Mouse (Mus musculus) adipocyte (in vitro differentiated cells): Measurements from ENCODE around the gene Olfr284.
A peak's percentile ranks its signal among the peaks of the same experiment; 100 is the strongest.

ENCODE experiments used
- DNase-seq: peaks from one replicate; pipeline ENCODE4 v3.0.0-alpha.2; 2016; ENCODE audit warnings: low spot score

Olfr284 gene

DNA sequence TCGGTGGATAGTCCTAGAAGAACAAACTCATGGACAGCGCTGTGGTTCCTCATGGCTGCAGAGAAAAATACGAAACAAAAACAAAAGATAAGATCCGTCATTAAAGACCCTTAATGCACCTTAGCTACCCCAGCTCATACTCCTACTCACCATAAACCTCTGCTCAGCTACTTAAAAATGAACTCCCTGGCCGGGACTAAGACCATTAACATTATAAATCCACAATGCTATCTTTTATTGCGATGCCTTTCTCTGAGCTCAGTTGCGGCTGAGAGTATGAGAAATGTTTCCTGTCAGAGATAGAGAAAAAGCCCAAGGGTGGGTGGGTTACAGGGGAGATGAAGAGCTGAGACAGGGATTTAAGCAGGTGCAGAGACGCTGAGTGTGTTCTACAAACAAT is at the start of gene Olfr284:
Gene Olfr284 (minus strand): TSS at position 101 of the 400 bp plus-strand sequence.
- no peak for DNase-seq

DNA sequence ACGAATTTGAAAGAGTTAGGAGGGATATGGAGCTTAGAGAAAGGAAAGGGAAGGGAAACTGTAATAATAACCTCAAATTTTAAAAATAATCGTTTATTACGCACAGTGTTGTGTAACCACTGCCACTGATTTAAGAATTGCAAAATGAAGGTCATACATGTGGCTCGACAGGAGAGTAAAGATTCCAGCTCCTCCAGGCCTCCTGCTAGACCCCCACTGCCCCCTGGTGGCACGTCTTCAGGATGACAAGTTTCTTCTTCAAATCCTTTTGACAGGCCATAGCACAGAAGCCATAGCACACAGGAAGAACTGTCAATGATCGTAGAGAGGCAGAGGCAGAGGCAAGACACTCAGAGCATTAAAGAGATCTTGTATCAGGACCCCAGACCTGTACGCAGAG is 49.0 kb upstream of the Olfr284 start:
- peak; percentile 73 for DNase-seq

DNA sequence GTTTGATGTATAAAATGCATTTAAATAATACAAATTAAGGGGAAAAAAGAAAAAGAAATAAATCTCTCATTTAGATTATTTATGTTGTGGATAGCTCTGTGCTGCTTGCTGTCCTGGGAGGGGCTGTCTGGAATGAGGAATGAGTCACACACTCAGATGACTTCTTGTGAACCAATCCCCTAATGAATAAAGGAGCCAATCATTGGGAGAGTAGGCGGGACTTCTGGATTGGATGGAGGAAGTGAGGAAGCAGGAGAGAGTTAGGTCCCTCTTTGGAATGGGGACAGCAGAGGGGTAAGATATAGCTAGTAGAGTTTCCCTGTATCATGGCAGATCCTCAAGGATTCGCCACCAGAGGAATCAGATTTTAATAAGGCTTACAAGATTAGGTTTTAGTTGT is 46.8 kb upstream of the Olfr284 start:
- no peak for DNase-seq

DNA sequence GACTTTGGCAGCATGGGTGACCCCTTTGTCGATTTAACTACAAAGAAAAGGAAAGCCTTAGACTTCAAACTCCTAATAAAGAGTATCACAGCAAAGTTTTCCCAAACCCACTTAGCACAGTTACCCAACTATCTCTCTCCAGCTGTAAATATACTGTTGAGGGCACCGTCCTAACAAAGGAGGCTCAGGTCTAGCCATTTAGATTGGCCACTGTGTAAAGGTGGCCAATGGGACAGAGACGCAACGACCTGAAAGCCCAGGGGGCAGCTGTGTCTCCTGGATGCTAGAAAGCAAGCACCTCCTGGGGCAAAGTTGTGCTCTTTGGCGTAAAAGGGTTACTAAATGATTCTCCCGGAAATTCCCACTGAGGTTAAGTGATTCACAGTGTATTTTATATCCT is 40.1 kb upstream of the Olfr284 start, which contains the start of gene Olfr283:
Gene Olfr283 (minus strand): TSS at position 101 of the 400 bp plus-strand sequence.
- no peak for DNase-seq

DNA sequence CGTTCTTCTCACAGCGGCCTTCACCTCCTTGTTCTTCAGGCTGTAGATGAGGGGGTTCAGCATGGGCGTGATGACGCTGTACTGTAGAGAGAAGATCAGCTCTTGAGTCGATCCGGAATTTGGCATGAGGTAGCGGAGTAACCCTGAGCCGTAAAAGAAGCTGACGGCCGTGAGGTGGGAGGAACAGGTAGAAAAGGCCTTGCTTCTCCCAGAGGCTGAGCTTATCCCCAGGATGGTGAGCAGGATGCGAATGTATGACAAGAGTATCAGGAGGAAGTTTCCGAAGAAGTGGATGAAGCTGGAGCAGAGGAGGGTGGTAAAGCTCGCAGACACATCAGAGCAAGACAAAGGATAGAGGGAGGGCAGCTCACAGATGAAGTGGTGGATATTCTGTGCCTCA is 37.4 kb upstream of the Olfr284 start:
- DNase-seq: no peak

DNA sequence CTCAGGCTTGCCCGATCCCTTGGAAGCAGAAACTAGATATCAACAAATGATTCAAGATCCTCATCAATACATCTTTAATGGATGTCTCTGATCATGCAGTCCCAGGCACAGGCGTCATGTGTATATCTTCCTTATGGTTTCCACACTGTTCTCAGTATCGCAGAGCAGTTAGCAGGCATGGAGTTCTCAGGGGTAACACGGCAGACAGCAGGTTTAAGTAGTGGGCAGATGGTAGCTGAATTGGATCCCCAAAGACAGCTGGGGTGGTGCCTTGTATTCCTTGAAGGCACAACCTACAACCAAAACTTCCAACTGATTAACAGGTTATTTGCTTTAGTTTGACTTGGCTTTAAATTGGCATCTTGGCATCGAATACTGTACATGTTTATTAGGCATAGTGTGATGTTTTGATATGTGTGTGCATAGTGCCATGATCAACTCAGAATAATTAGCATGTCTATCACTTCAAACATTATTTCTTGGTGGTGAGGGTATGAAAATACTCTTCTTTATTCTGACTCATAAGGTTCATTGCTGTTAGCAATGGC is 23.5 kb downstream of the Olfr284 start, which contains the start of gene Olfr285:
Gene Olfr285 (minus strand): TSS at position 177 of the 548 bp plus-strand sequence.
- DNase-seq: no peak

DNA sequence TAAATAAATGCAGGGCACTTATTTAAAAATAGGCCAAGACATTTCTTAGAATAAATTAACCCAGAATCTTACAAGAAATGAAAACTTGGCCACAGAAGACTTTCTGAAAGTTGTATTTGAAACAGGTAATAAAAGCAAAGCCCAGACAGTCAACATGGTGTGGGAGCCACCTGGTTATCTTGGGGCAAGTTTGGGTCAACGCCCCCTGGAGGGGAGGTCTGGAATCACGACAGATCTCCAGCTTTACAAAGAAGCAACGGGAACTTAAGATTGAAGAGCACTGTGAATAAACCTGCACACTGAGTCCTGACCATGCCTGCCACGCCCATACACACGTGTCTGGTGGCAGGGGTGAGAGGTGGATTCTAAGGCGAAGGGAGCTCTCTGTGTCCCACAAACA is 25.1 kb downstream of the Olfr284 start:
- no peak for DNase-seq

DNA sequence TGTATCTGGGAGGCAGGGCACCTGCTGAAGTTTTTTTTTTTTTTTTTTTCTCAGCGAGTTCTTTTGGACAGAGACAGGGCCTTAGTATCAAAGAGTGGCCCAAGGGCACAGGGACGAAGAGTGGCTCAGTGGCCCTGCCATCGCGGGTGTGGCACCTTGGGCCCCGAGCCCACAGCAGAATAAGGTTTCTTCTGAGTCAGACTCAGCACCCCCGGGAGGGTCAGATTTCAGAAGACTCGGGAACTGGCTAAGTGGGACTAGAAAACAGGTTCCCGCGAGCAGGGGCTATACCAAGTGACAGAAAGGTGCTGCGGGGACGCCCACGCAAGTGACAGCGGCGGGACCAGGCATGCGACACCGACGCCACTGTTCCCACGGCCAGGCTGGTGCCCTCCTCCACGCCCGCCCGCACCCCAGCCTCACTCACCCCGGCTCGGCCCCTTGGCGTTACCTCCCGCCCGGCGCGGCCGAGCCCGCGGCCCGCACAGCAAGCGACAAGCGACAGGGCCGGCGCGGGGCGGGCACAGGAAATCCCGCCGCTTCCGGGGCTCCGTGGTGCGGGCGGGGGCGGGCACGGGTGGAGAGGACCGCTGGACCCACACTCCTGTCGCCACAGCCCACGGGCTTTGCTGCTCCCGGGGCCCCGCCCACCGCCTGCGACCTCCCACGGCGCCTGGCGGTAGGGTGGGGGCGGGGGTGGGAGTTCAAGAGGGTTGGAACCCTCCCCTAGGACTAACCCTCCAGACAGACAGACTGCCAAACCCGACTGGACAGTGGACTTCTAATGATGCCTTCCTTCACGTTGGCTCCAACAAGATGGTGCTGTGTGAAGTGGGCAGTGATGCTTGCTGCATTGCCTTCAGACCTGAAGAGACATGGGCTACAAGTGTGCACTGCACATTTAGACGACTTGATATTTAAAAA is 44.9 kb downstream of the Olfr284 start, which contains the start of gene Zfp641:
Gene Zfp641 (minus strand): TSS at position 534 of the 924 bp plus-strand sequence.
- no peak for DNase-seq

DNA sequence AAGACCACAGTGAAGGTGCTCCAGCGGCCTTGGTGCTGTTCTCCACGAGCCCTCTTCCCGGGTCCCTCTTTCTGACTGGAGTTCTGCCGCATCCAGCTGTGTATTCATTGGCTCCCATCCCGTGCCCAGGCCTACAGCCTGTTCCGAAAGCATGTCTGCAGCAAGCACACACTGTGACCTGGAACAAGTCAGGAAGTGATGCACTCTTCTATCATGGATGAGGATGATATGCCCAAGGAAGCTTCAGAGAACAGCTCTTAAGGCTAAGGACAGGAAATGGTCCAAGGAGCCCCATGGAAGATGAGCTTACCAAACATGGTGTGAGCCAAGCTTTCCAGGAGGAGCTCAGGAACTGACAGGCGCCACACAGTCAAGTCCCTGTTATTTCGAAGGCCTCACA is 47.1 kb downstream of the Olfr284 start:
- no peak for DNase-seq
